Mouse (Mus musculus) layer of hippocampus, adult 8-10 months (tissue): ENCODE results near the gene Gad1. TPM values are rescaled to one million over a fixed set of nuclear protein-coding genes. Genes with fewer than 3 reads are reported as not detected.
A peak's percentile ranks its signal among the peaks of the same experiment; 100 is the strongest.

Source experiments
- DNase-seq, 2 experiments: peaks; one replicate each; pipeline ENCODE4 v3.0.0; 2022; ENCODE audit warnings: low spot score in 2 of 2
- total RNA-seq, 4 experiments: library from RNA; stranded (reverse); gene quantifications; 2 replicates each; pipeline ENCODE4 v1.2.4; 2022

Gad1 gene
- total RNA-seq, 4 experiments from 2014 or later = 288 to 395 (median 349) TPM

DNA sequence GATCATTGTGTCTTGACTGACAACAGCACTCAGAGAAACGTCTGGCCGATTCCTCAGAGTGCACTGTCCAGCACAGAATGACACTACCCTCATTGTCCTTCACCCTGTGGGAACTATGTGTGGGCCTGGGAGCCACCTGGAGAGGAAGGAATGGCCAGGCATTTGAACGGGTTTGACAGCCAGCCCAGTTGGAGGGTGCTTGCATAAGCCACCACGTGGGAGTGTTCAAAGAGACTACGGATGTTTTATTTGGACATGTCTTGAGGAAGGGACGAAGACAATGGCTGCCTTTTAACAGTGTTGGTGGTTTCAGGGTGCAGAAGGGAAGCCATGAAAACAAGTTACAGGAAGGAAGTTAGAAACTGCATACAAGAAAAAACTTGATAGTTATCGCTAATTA, 72.9 kb downstream of the Gad1 start:
- DNase-seq = no peak

DNA sequence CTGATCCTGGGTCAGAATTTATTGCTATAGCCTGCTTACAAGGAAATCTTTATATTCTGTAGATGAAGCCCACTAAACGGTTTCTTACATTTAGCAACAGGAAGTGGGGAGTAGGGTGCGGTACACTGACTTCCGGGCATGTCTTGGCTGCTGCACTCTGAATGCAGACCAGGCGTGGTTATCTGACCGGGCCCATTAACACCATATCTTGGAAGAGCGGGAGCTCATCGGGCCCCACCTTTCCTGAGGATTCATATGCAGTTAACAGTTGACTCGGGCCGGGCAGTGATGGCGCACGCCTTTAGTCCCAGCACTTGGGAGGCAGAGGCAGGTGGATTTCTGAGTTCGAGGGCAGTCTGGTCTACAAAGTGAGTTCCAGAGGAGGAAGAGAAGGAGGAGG, 75.5 kb downstream of the Gad1 start:
- DNase-seq = no peak

DNA sequence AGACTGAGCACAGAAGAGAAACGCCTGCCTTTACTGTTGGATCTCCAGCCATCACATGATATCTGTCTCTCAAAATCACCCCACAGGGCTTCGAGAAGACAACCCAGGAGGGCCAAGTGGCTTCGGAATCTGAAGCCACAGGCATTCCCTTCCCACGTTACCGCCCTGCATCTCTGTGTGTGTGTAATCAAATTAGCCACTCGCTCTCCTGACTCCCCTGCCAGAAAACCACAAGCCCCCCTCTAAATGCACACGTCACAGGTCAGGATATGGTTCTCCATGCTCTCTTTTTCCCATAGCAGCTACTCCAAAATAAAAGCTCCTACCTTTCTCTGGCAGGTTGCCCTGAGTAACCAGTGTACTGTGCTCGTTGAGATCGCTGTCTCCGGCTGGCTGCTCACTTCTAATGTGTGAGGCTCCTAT, 76.5 kb downstream of the Gad1 start:
- peak in 1 of 2 experiments; percentile 12 for DNase-seq

DNA sequence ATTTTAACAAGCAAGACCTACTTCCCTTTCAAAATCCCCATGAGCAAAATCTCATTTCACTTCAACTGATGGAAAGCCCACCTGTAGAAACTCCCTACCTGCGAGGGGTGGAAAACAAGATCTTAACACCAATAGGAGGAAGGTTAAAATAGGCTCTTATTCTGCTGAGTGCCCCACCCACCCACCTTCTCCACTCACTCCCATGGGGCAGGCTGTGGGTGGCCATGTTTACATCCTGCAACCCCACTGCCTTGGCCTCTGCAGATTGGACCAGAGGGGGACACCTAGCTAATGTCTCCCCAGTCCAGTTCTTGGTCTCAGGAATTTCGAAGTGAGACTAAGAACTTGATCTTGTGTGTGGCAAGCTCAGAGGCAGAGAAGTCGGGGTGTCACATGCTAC, 77.0 kb downstream of the Gad1 start:
- no peak for DNase-seq

DNA sequence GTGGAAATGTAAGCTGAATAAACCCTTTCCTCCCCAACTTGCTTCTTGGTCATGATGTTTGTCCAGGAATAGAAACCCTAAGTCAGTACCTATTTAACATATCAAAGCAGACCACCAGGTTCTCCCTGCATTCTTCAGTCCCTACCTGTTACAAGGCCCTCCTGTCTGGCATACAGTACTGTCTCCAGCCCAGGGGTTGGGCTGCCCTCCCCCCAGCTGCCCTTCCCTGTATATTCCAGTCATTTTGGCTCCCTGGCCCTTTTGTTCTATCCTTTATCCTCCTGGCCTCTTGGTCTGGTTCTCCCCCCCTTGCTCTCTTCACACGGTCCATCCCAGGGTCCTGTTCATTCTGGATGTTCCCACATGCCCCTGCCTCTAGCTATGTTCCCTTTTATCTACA, 78.4 kb downstream of the Gad1 start:
- DNase-seq = no peak

DNA sequence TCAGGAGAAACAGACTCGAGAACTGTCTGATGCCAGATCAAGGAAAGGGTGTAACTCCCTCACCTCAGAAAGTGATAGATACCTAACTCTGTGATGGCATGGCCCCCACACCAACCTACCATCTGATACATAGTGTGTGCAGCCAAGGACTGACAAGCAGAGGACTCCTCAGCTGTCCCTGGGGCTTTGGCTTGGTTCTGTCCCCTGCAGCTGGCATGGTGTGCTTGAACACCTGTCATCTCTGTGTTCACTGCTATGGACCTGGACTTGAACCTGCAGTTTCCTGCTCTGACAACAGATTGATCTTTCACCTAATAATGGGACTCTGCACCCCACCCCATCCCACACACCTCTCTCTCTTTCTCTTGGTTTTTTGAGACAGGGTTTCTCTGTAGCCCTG, 79.5 kb downstream of the Gad1 start:
- DNase-seq = no peak

DNA sequence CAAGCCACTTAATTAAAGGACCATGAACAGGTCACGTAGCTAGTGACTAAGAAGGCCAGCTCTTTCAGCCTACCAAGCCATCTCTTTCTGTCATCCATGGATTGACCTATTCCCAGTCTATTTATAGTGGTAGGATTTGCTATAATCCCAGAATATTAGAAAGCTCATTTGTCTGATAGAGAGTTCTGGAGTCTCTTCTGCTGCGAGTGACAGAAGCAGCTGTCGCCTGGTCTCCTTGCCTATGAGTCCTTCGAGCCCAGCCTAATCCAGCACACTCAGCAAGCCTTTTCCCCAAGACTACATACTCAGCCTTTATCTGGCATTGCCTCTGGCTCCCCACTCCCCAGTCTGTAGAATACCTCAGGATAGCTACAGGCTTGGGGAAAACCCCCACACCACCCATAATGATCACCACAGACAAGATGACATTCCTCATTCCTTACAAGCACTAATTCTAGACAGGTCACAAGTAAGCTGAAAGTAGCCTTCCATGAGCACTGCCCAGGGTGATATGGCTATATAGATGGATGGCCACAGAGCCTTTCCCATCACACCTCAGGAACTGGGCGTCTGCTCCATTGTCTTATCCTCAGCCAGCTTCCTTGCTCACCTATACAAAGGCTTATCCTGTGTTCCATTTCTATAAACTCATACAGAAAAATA, 81.3 kb downstream of the Gad1 start:
- no peak for DNase-seq

DNA sequence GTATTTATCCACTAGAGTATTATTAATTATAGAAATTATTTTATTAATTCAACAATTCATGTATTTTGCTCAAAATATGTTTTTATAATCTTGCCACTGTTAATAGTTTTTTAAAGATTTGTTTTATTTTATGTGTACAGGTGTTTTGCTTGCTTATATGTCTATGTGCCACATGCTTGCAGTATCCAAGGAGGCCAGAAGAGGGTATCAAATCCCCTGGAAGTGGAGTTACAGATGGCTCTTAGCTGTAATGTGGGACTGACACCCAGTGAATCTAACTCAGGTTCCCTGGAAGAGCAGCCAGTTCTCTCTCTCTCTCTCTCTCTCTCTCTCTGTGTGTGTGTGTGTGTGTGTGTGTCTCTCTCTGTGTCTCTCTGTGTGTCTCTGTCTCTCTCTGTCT, 88.1 kb downstream of the Gad1 start:
- DNase-seq = no peak

DNA sequence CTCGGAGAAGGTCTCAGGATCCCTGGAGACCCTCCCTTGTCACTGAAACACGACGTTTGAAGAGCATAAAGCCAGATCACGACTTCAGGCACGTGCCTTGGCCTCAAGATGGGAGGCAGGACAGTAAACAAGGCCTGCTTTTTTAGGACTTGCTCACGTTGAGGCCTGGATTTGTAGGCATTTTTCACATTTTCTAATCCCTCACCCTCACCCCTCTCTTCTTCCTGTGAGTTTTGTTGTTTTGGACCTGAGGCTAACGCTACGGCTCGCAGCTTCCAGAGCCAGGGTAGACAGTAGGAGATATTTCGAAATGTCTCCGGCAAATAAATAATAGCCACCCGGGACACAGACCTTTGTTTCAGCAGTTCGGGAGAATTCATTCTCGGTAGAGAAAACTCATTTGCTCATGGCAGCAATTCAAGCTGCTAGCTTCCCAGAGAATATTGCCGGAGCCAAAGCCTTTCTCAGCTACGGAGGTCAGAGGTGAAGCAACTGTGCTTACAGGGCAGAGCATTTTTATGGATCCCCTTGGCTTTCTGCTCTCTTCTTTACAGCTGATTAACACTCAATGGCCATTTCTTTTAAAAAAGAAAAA, 90.2 kb downstream of the Gad1 start:
- no peak for DNase-seq

DNA sequence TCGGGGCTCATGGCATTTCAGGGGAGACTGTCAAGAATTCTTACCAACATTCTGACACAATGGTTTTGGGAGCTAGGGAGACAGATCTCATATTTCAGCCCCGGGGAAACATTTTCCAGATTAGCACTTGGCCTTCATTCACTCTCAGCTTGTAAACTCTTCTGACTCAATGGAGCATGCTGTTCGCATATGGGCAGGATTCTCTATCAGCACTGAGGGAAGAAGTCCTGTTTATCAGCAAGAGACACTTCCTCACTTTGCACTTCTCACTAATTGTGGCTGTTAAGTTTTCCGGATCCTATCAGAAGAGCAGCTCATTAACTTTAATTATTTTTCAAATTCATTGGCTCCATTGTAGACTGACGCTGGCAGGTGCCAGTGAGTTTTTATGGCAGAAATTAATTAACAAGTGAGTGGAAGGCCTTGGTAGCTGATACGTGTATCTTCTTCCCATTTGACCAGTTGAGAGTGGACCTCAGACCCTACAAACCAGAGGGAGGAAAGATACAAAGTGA, 92.5 kb downstream of the Gad1 start:
- DNase-seq = no peak

DNA sequence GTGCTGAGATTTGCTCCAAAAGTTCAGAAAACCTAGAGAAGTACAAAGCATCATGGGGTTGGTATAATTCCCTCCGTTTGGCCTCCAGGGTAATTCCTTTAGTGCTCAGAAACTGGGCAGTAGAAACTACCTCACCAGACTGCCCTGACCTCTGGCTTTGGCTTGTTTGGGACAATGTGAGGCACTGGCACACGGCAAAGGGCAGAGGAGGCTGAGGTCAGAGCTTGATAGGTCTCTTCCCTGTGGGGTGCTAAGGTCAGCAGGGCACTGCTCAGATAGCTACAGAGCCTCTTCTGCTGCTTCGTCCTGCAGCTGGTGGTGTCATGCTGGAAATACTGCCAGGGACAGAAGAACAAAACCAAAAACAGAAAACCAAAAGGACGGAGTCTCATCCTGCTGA, 94.8 kb downstream of the Gad1 start:
- no peak for DNase-seq

DNA sequence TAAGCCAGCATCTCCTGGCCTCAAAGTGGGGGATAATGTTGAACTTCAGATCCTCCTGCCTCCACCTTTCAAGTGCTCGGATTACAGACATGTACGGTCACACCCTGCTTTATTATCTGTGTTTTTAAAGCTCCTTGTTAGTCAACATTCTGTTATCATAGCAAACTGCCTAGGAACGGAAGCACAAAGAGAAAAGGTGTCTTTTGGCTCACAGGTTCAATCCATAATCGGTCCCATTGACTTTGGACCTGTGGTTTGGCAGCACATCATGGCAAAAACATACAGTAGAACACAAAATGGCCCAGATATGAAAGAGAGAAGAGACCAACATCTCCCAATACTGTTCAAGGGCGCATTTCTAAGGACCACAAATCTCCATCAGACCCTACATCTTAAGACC, 95.4 kb downstream of the Gad1 start:
- DNase-seq = no peak

DNA sequence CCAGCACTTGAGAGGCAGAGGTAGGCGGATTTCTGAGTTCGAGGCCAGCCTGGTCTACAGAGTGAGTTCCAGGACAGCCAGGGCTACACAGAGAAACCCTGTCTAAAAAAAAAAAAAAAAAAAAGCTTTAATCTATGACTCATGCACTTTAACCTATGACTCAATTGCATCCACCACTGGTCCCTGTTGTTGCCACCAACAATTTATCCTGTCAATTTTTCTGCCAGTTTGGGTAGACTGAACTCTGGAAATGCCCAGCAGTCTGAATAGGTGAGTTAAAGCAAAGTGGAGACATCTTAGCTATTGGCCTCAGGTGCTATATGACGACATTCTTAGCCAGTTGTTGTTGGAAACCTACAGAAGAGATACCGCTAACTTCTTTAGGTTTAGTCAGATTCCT, 96.6 kb downstream of the Gad1 start:
- no peak for DNase-seq

Other genes starting within 250 kb of the Gad1 start
- gene Sp5, start 78.1 kb upstream of the Gad1 start, total RNA-seq = under 1 TPM; 0.29 to 0.54 (median 0.43) TPM
- gene Erich2, start 44.3 kb upstream of the Gad1 start, total RNA-seq = 1 to 10 TPM in 1 of 4 experiments, under 1 TPM in 3; 0.34 to 1.7 (median 0.76) TPM
- gene Gorasp2, start 108.5 kb downstream of the Gad1 start, total RNA-seq = 100 to 1,000 TPM in 3 of 4 experiments, 10 to 100 TPM in 1; 97.9 to 104 (median 103) TPM
- gene Gm26558, start 109.0 kb downstream of the Gad1 start, total RNA-seq = 1 to 10 TPM in 1 of 4 experiments, not detected in 3; 1.0 TPM